Mouse (Mus musculus) stomach, embryonic 16.5 days (tissue): ENCODE data around the gene Il1a. TPM values are rescaled to one million over a fixed set of nuclear protein-coding genes. Genes with fewer than 3 reads are reported as not detected.
A peak's percentile ranks its signal among the peaks of the same experiment; 100 is the strongest.

Experiments used
- ATAC-seq: fragments of 200-750 bp; cut with Nextera tagmentation; 2 replicates; pipeline ENCODE4 v1.8.0; 2017; ENCODE audit warnings: moderate number of reproducible peaks, moderate TSS enrichment; ENCODE audit not compliant: insufficient read depth, low FRiP score
- H3K27ac ChIP-seq: fragments of 300-500 bp; sonication (generic); 2 replicates; pipeline ENCODE4 v1.5.1; 2014; ENCODE audit warnings: low read length
- H3K27me3 ChIP-seq: fragments of 300-500 bp; sonication (generic); 2 replicates; pipeline ENCODE4 v1.6.1; 2014; ENCODE audit warnings: low read length, control low read depth, mixed read lengths; ENCODE audit not compliant: control insufficient read depth, insufficient read depth
- H3K36me3 ChIP-seq: fragments of 300-500 bp; sonication (generic); 2 replicates; pipeline ENCODE4 v1.6.1; 2014; ENCODE audit warnings: low read length; ENCODE audit not compliant: control insufficient read depth, insufficient read depth
- H3K4me1 ChIP-seq: fragments of 300-500 bp; sonication (generic); 2 replicates; pipeline ENCODE4 v1.6.1; 2014; ENCODE audit warnings: low read length, control low read depth, mixed read lengths; ENCODE audit not compliant: control insufficient read depth, insufficient read depth
- H3K4me2 ChIP-seq: fragments of 300-500 bp; sonication (generic); 2 replicates; pipeline ENCODE4 v1.6.1; 2014; ENCODE audit warnings: low read depth, low read length, mixed read lengths
- H3K4me3 ChIP-seq: fragments of 300-500 bp; sonication (generic); replicated peaks from 2 replicates; pipeline ENCODE4 v1.5.1; 2014; ENCODE audit warnings: mild to moderate bottlenecking, low read length
- H3K9ac ChIP-seq: fragments of 300-500 bp; sonication (generic); 2 replicates; pipeline ENCODE4 v1.6.1; 2014; ENCODE audit warnings: low read length
- H3K9me3 ChIP-seq: fragments of 300-500 bp; sonication (generic); replicated peaks from 2 replicates; pipeline ENCODE4 v1.6.1; 2016; ENCODE audit warnings: low read length, control low read depth; ENCODE audit not compliant: control insufficient read depth
- WGBS: fragments of 180-500 bp; shearing (Covaris S2); extraction: QIAGEN DNeasy Blood & Tissue Kit; methylation state at CpG from one replicate; pipeline ENCODE4 v1.1.7; 2014; 5-methylcytosine and 5-hydroxymethylcytosine counted together
- polyA plus RNA-seq: library from polyadenylated mRNA; unstranded; fragments of >200 nt; fragmentation: Nextera tagmentation; extraction: Ambion mirVana; gene quantifications from 2 replicates; pipeline ENCODE4 v1.2.1, GENCODE M21; 2015

The Il1a gene
- polyA plus RNA-seq, result 0.37 TPM in 2 replicates

GRCm38 (mm10) chr2:129309836-129310235 lies at the start of gene Il1a:
Gene Il1a (minus strand): TSS chr2:129309972.
- WGBS, result 75% methylated on average over 7 of the region's 7 CpGs
- no peak within 1 kb of the TSS for H3K4me3 ChIP-seq
- no peak within 1 kb of the TSS for H3K9ac ChIP-seq
- H3K4me2 ChIP-seq, result no peak within 1 kb of the TSS
- no peaks in the 10 kb centered on the region for H3K36me3 ChIP-seq
- no peaks in the 10 kb centered on the region for H3K9me3 ChIP-seq
- H3K4me1 ChIP-seq, result no peaks in the 10 kb centered on the region
- no peak within 1 kb of the TSS for H3K27ac ChIP-seq
- H3K27me3 ChIP-seq, result no peaks in the 10 kb centered on the region
- no peak for ATAC-seq

- no peak for ATAC-seq
- no peak overlapping the region for H3K4me2 ChIP-seq
- 68% methylated on average over 6 of the region's 6 CpGs for WGBS
Observed at GRCm38 (mm10) chr2:129338138-129338621, 28.4 kb upstream of the Il1a start.

GRCm38 (mm10) chr2:129333471-129333870 lies 23.7 kb upstream of the Il1a start:
- Histone ChIP-seq H3K27ac (no peak overlapping the region), H3K9me3 (no peaks in the 10 kb centered on the region), H3K9ac (no peak overlapping the region), H3K4me3 (no peak overlapping the region), H3K4me2 (no peak overlapping the region), H3K36me3 (no peaks in the 10 kb centered on the region), H3K4me1 (no peaks in the 10 kb centered on the region), H3K27me3 (no peaks in the 10 kb centered on the region)
- 50% methylated on average over 4 of the region's 4 CpGs for WGBS
- ATAC-seq, result no peak

More at GRCm38 (mm10) chr2:129338138-129338621, 28.4 kb upstream of the Il1a start:
- H3K27me3 ChIP-seq, result no peaks in the 10 kb centered on the region
- no peak overlapping the region for H3K4me3 ChIP-seq
- no peaks in the 10 kb centered on the region for H3K36me3 ChIP-seq
- no peak overlapping the region for H3K9ac ChIP-seq
- no peak overlapping the region for H3K27ac ChIP-seq
- no peaks in the 10 kb centered on the region for H3K4me1 ChIP-seq
- H3K9me3 ChIP-seq, result no peaks in the 10 kb centered on the region

- no peak overlapping the region for H3K27ac ChIP-seq
- WGBS, result 68% methylated on average over 13 of the region's 13 CpGs
Observed at GRCm38 (mm10) chr2:129330540-129330939, 20.8 kb upstream of the Il1a start.

GRCm38 (mm10) chr2:129330024-129330423 lies 20.3 kb upstream of the Il1a start:
- no peaks in the 10 kb centered on the region for H3K36me3 ChIP-seq
- no peak overlapping the region for H3K4me2 ChIP-seq
- H3K4me3 ChIP-seq, result no peak overlapping the region
- H3K4me1 ChIP-seq, result no peaks in the 10 kb centered on the region
- H3K27me3 ChIP-seq, result no peaks in the 10 kb centered on the region
- H3K9me3 ChIP-seq, result no peaks in the 10 kb centered on the region; the same call in 1 of the 2 replicates
- ATAC-seq, result no peak
- 63% methylated on average over 7 of the region's 7 CpGs for WGBS
- no peak overlapping the region for H3K9ac ChIP-seq
- no peak overlapping the region for H3K27ac ChIP-seq

More at GRCm38 (mm10) chr2:129330540-129330939, 20.8 kb upstream of the Il1a start:
- Histone ChIP-seq H3K4me1 (no peaks in the 10 kb centered on the region), H3K9me3 (no peaks in the 10 kb centered on the region; the same call in 1 of the 2 replicates), H3K4me2 (no peak overlapping the region), H3K27me3 (no peaks in the 10 kb centered on the region), H3K36me3 (no peaks in the 10 kb centered on the region), H3K9ac (no peak overlapping the region), H3K4me3 (no peak overlapping the region)
- ATAC-seq, result no peak

GRCm38 (mm10) chr2:129328238-129328637 lies 18.5 kb upstream of the Il1a start:
- WGBS, result 84% methylated on average over 4 of the region's 4 CpGs
- Histone ChIP-seq H3K9me3 (no peaks in the 10 kb centered on the region; the same call in 1 of the 2 replicates), H3K4me2 (no peak overlapping the region), H3K36me3 (no peaks in the 10 kb centered on the region), H3K27me3 (no peaks in the 10 kb centered on the region), H3K4me1 (no peaks in the 10 kb centered on the region), H3K4me3 (no peak overlapping the region), H3K9ac (no peak overlapping the region), H3K27ac (no peak overlapping the region)
- no peak for ATAC-seq

GRCm38 (mm10) chr2:129324216-129324615 lies 14.4 kb upstream of the Il1a start:
- H3K4me3 ChIP-seq, result no peak overlapping the region

GRCm38 (mm10) chr2:129322117-129322635 lies 12.4 kb upstream of the Il1a start:
- Histone ChIP-seq H3K36me3 (no peaks in the 10 kb centered on the region), H3K4me2 (no peak overlapping the region), H3K27me3 (no peaks in the 10 kb centered on the region), H3K27ac (no peak overlapping the region), H3K4me3 (no peak overlapping the region), H3K9ac (no peak overlapping the region), H3K9me3 (no peaks in the 10 kb centered on the region; the same call in 1 of the 2 replicates), H3K4me1 (no peaks in the 10 kb centered on the region)
- ATAC-seq, result no peak
- 43% methylated on average over 1 of the region's 1 CpGs for WGBS

More at GRCm38 (mm10) chr2:129324216-129324615, 14.4 kb upstream of the Il1a start:
- WGBS, result 56% methylated on average over 3 of the region's 3 CpGs
- no peak for ATAC-seq
- no peaks in the 10 kb centered on the region for H3K4me1 ChIP-seq
- peak overlapping the region; percentile 34; the same call in 1 of the 2 replicates for H3K27ac ChIP-seq
- H3K27me3 ChIP-seq, result no peaks in the 10 kb centered on the region
- H3K4me2 ChIP-seq, result no peak overlapping the region
- no peak overlapping the region for H3K9ac ChIP-seq
- no peaks in the 10 kb centered on the region for H3K36me3 ChIP-seq
- H3K9me3 ChIP-seq, result no peaks in the 10 kb centered on the region; the same call in 1 of the 2 replicates

- H3K9me3 ChIP-seq, result no peaks in the 10 kb centered on the region
- no peaks in the 10 kb centered on the region for H3K36me3 ChIP-seq
- no peaks in the 10 kb centered on the region for H3K4me1 ChIP-seq
- 78% methylated on average over 8 of the region's 8 CpGs for WGBS
- ATAC-seq, result no peak
- no peak overlapping the region for H3K4me3 ChIP-seq
- no peaks in the 10 kb centered on the region for H3K27me3 ChIP-seq
- H3K27ac ChIP-seq, result no peak overlapping the region
- H3K4me2 ChIP-seq, result no peak overlapping the region
- H3K9ac ChIP-seq, result no peak overlapping the region
Observed at GRCm38 (mm10) chr2:129320033-129320605, 10.3 kb upstream of the Il1a start.
